Mouse (Mus musculus) midbrain, embryonic 16.5 days (tissue): ENCODE measurements at regions not wholly inside any gene's neighbourhood (a gene's known extent, or its start where the extent isn't known, plus 50 kb on each side); places are given as distances from the start of the nearest gene placed in this dataset.

Experiments
- ATAC-seq: fragments of 200-750 bp; cut with Nextera tagmentation; 2 replicates; pipeline ENCODE4 v1.8.0; 2017; ENCODE audit warnings: moderate TSS enrichment
- H3K27ac ChIP-seq: fragments of 300-500 bp; sonication (generic); 2 replicates; pipeline ENCODE4 v1.5.1; 2014; ENCODE audit warnings: mild to moderate bottlenecking, low read length, mixed read lengths
- H3K27me3 ChIP-seq: fragments of 300-500 bp; sonication (generic); 2 replicates; pipeline ENCODE4 v1.6.1; 2014; ENCODE audit warnings: low read depth, low read length, mixed read lengths; ENCODE audit not compliant: control insufficient read depth, insufficient read depth
- H3K36me3 ChIP-seq: fragments of 300-500 bp; sonication (generic); 2 replicates; pipeline ENCODE4 v1.6.1; 2014; ENCODE audit warnings: mild to moderate bottlenecking, low read length, moderate library complexity, mixed read lengths; ENCODE audit not compliant: control insufficient read depth, insufficient read depth
- H3K4me1 ChIP-seq: fragments of 300-500 bp; sonication (generic); 2 replicates; pipeline ENCODE4 v1.6.1; 2014; ENCODE audit warnings: mild to moderate bottlenecking, low read length, mixed read lengths; ENCODE audit not compliant: control insufficient read depth, insufficient read depth
- H3K4me2 ChIP-seq: fragments of 300-500 bp; sonication (generic); 2 replicates; pipeline ENCODE4 v1.6.1; 2014; ENCODE audit warnings: mild to moderate bottlenecking, low read length, mixed read lengths
- H3K4me3 ChIP-seq: fragments of 300-500 bp; sonication (generic); 2 replicates; pipeline ENCODE4 v1.5.1; 2014; ENCODE audit warnings: low read depth, mild to moderate bottlenecking, low read length, moderate library complexity, mixed read lengths
- H3K9ac ChIP-seq: fragments of 300-500 bp; sonication (generic); 2 replicates; pipeline ENCODE4 v1.6.1; 2014; ENCODE audit warnings: low read depth, low read length, mixed read lengths
- H3K9me3 ChIP-seq: fragments of 300-500 bp; sonication (generic); replicated peaks from 2 replicates; pipeline ENCODE4 v1.6.1; 2014; ENCODE audit warnings: mild to moderate bottlenecking, low read length, mixed read lengths; ENCODE audit not compliant: control insufficient read depth, poor library complexity, severe bottlenecking
- whole genome bisulfite sequencing: fragments of 180-500 bp; shearing (Covaris S2); extraction: QIAGEN DNeasy Blood & Tissue Kit; methylation state at CpG from one replicate; pipeline ENCODE4 v1.1.7; 2014; 5-methylcytosine and 5-hydroxymethylcytosine counted together

- Histone ChIP-seq H3K4me3 (no peak overlapping the region), H3K27me3 (no peaks in the 10 kb centered on the region), H3K9me3 (no peaks in the 10 kb centered on the region), H3K4me2 (no peak overlapping the region), H3K27ac (no peak overlapping the region), H3K4me1 (no peaks in the 10 kb centered on the region), H3K36me3 (no peaks in the 10 kb centered on the region), H3K9ac (no peak overlapping the region)
- 93% methylated on average over 3 of the region's 3 CpGs for WGBS
- ATAC-seq, result no peak
These were observed 287.3 kb downstream of the Fam84b start for GRCm38 (mm10) chr15:60566267-60566666.

- 14% methylated on average over 2 of the region's 2 CpGs for WGBS
These were observed 288.6 kb downstream of the Fam84b start for GRCm38 (mm10) chr15:60565017-60565416.

GRCm38 (mm10) chr15:60560641-60561040 lies 292.9 kb downstream of the Fam84b start:
- WGBS, result 81% methylated on average over 1 of the region's 1 CpGs
- Histone ChIP-seq H3K9me3 (no peaks in the 10 kb centered on the region), H3K4me1 (no peaks in the 10 kb centered on the region), H3K36me3 (no peaks in the 10 kb centered on the region), H3K27ac (no peak overlapping the region), H3K4me3 (no peak overlapping the region), H3K9ac (no peak overlapping the region), H3K27me3 (no peaks in the 10 kb centered on the region), H3K4me2 (no peak overlapping the region)
- ATAC-seq, result no peak

More at GRCm38 (mm10) chr15:60565017-60565416, 288.6 kb downstream of the Fam84b start:
- no peak overlapping the region for H3K4me3 ChIP-seq
- no peaks in the 10 kb centered on the region for H3K36me3 ChIP-seq
- no peaks in the 10 kb centered on the region for H3K4me1 ChIP-seq
- no peak overlapping the region for H3K27ac ChIP-seq
- H3K27me3 ChIP-seq, result no peaks in the 10 kb centered on the region
- no peak for ATAC-seq
- no peak overlapping the region for H3K4me2 ChIP-seq
- H3K9ac ChIP-seq, result no peak overlapping the region
- no peaks in the 10 kb centered on the region for H3K9me3 ChIP-seq

- Histone ChIP-seq H3K27ac (no peak overlapping the region), H3K4me2 (no peak overlapping the region), H3K9ac (no peak overlapping the region), H3K27me3 (no peaks in the 10 kb centered on the region), H3K36me3 (no peaks in the 10 kb centered on the region), H3K4me3 (no peak overlapping the region), H3K4me1 (no peaks in the 10 kb centered on the region), H3K9me3 (no peaks in the 10 kb centered on the region)
- 87% methylated on average over 2 of the region's 2 CpGs for WGBS
- no peak for ATAC-seq
These were observed 297.9 kb downstream of the Fam84b start for GRCm38 (mm10) chr15:60555691-60556090.

- Histone ChIP-seq H3K9me3 (no peaks in the 10 kb centered on the region), H3K9ac (no peak overlapping the region), H3K27me3 (no peaks in the 10 kb centered on the region), H3K4me1 (no peaks in the 10 kb centered on the region), H3K4me2 (no peak overlapping the region), H3K4me3 (no peak overlapping the region), H3K27ac (no peak overlapping the region), H3K36me3 (no peaks in the 10 kb centered on the region)
- no peak for ATAC-seq
- 24% methylated on average over 1 of the region's 1 CpGs for WGBS
These were observed 299.0 kb downstream of the Fam84b start for GRCm38 (mm10) chr15:60554587-60554986.

- 91% methylated on average over 7 of the region's 7 CpGs for WGBS
- ATAC-seq, result no peak
- no peak overlapping the region for H3K27ac ChIP-seq
- no peak overlapping the region for H3K9ac ChIP-seq
- no peaks in the 10 kb centered on the region for H3K27me3 ChIP-seq
- no peak overlapping the region for H3K4me2 ChIP-seq
- no peak overlapping the region for H3K4me3 ChIP-seq
- no peaks in the 10 kb centered on the region for H3K36me3 ChIP-seq
- no peaks in the 10 kb centered on the region for H3K4me1 ChIP-seq
- no peaks in the 10 kb centered on the region for H3K9me3 ChIP-seq
These were observed 305.5 kb downstream of the Fam84b start for GRCm38 (mm10) chr15:60548045-60548444.

- ATAC-seq, result no peak
- Histone ChIP-seq H3K27ac (no peak overlapping the region), H3K4me3 (no peak overlapping the region), H3K9me3 (no peaks in the 10 kb centered on the region), H3K27me3 (no peaks in the 10 kb centered on the region), H3K4me1 (no peaks in the 10 kb centered on the region), H3K4me2 (no peak overlapping the region), H3K9ac (no peak overlapping the region), H3K36me3 (no peaks in the 10 kb centered on the region)
- WGBS, result 78% methylated on average over 4 of the region's 4 CpGs
These were observed 316.4 kb downstream of the Fam84b start for GRCm38 (mm10) chr15:60537191-60537590.

- 81% methylated on average over 9 of the region's 9 CpGs for WGBS
- ATAC-seq, result no peak
These were observed 318.9 kb downstream of the Fam84b start for GRCm38 (mm10) chr15:60534701-60535100.

GRCm38 (mm10) chr15:60516810-60517209 lies 336.8 kb downstream of the Fam84b start:
- Histone ChIP-seq H3K4me2 (no peak overlapping the region), H3K27ac (no peak overlapping the region), H3K36me3 (no peaks in the 10 kb centered on the region), H3K9ac (no peak overlapping the region), H3K9me3 (no peaks in the 10 kb centered on the region), H3K4me1 (no peaks in the 10 kb centered on the region), H3K27me3 (no peaks in the 10 kb centered on the region), H3K4me3 (no peak overlapping the region)
- ATAC-seq, result no peak
- WGBS, result 95% methylated on average over 2 of the region's 2 CpGs

More at GRCm38 (mm10) chr15:60534701-60535100, 318.9 kb downstream of the Fam84b start:
- H3K36me3 ChIP-seq, result no peaks in the 10 kb centered on the region
- H3K4me3 ChIP-seq, result no peak overlapping the region
- no peak overlapping the region for H3K4me2 ChIP-seq
- H3K9ac ChIP-seq, result no peak overlapping the region
- no peak overlapping the region for H3K27ac ChIP-seq
- no peaks in the 10 kb centered on the region for H3K4me1 ChIP-seq
- no peaks in the 10 kb centered on the region for H3K27me3 ChIP-seq
- no peaks in the 10 kb centered on the region for H3K9me3 ChIP-seq
